Mouse (Mus musculus): Measurements from ENCODE around the gene Gm973.

Gm973 gene

GRCm38 (mm10) chr1:59492432-59492831, 23.6 kb upstream of the Gm973 start:
- DNase-seq, result no peak

GRCm38 (mm10) chr1:59495970-59496369, 20.1 kb upstream of the Gm973 start:
- no peak for DNase-seq

GRCm38 (mm10) chr1:59497741-59498613, 18.1 kb upstream of the Gm973 start:
- DNase-seq, result no peak

GRCm38 (mm10) chr1:59499327-59499726, 16.7 kb upstream of the Gm973 start:
- no peak for DNase-seq

GRCm38 (mm10) chr1:59502355-59502754, 13.7 kb upstream of the Gm973 start:
- no peak for DNase-seq

GRCm38 (mm10) chr1:59503659-59504301, 12.3 kb upstream of the Gm973 start:
- no peak for DNase-seq

- DNase-seq, result no peak
Measured at GRCm38 (mm10) chr1:59504302-59504700, 11.8 kb upstream of the Gm973 start.

- no peak for DNase-seq
Measured at GRCm38 (mm10) chr1:59508463-59509139, 7.5 kb upstream of the Gm973 start.

GRCm38 (mm10) chr1:59511566-59512270, 4.3 kb upstream of the Gm973 start:
- peak; percentile 22 to 33 for DNase-seq

- no peak for DNase-seq
Measured at GRCm38 (mm10) chr1:59520226-59520837, 4.3 kb downstream of the Gm973 start.

GRCm38 (mm10) chr1:59522456-59522855, 6.4 kb downstream of the Gm973 start:
- DNase-seq, result no peak

GRCm38 (mm10) chr1:59523378-59523958, 7.4 kb downstream of the Gm973 start:
- DNase-seq, result no peak

- no peak for DNase-seq
Measured at GRCm38 (mm10) chr1:59524071-59524470, 8.0 kb downstream of the Gm973 start.

GRCm38 (mm10) chr1:59524759-59525158, 8.7 kb downstream of the Gm973 start:
- no peak for DNase-seq

GRCm38 (mm10) chr1:59527219-59527618, 11.2 kb downstream of the Gm973 start:
- no peak for DNase-seq

GRCm38 (mm10) chr1:59534976-59535810, 19.1 kb downstream of the Gm973 start:
- DNase-seq, result peak; percentile 18 to 21

GRCm38 (mm10) chr1:59538381-59538780, 22.3 kb downstream of the Gm973 start:
- no peak for DNase-seq

- no peak for DNase-seq
Measured at GRCm38 (mm10) chr1:59540537-59541148, 24.6 kb downstream of the Gm973 start.

- DNase-seq, result peak; percentile 51 to 53
Measured at GRCm38 (mm10) chr1:59541271-59542020, 25.4 kb downstream of the Gm973 start.

- DNase-seq, result peak in 1 of 2 experiments; percentile 32
Measured at GRCm38 (mm10) chr1:59542231-59542630, 26.2 kb downstream of the Gm973 start.
